Mouse (Mus musculus) heart, adult 2 months (tissue): ENCODE data around the gene Arl2.

Experiments
- CTCF ChIP-seq: fragments of 200-600 bp; IDR thresholded peaks from 2 replicates; pipeline ENCODE4 v1.8.1; 2022; ENCODE audit warnings: antibody characterized with exemption, mild to moderate bottlenecking, moderate library complexity
- EP300 ChIP-seq: fragments of 200-500 bp; IDR thresholded peaks from 2 replicates; pipeline ENCODE4 v1.6.1; 2011; ENCODE audit warnings: low read depth, low read length, control low read depth; ENCODE audit not compliant: insufficient read depth
- POLR2A ChIP-seq: fragments of 200-500 bp; IDR thresholded peaks from 2 replicates; pipeline ENCODE4 v1.6.1; 2011; ENCODE audit warnings: mild to moderate bottlenecking, low read depth, low read length, control low read depth; ENCODE audit not compliant: insufficient read depth

- TF ChIP-seq CTCF: no peak
- TF ChIP-seq EP300: no peak
- TF ChIP-seq POLR2A: no peak
These were observed 1.6 kb downstream of the Arl2 start for GRCm38 (mm10) chr19:6139701-6140100.
